Mouse (Mus musculus) subcutaneous adipose tissue, adult 2 months (tissue): ENCODE results near the gene Fam151a. TPM values are rescaled to one million over a fixed set of nuclear protein-coding genes. Genes with fewer than 3 reads are reported as not detected.

Source experiments
- polyA plus RNA-seq: library from polyadenylated mRNA; depleted of rRNA; stranded (reverse); fragments of >200 nt; gene quantifications from 2 replicates; pipeline ENCODE4 v1.2.3, GENCODE M21; 2012; ENCODE audit warnings: low replicate concordance; rRNA removed

The Fam151a gene
- 0.27 and 1.5 TPM in 2 replicates for polyA plus RNA-seq

GRCm38 (mm10) chr4:106733636-106734035 is at the start of gene Fam151a:
TSS of gene Fam151a (plus strand) at chr4:106733889.

GRCm38 (mm10) chr4:106730814-106731213 is 2.9 kb upstream of the Fam151a start, which contains the start of gene Mroh7:
TSS of gene Mroh7 (minus strand) at chr4:106730925.

Other genes with a start within 250 kb of the Fam151a start
- 0.06 TPM in 1 of 2 replicates, not detected in the other for gene Bsnd, start 241.6 kb upstream of the Fam151a start, polyA plus RNA-seq
- 48.7 and 70.3 TPM in 2 replicates for gene Dhcr24, start 172.9 kb upstream of the Fam151a start, polyA plus RNA-seq
- gene Lexm, start 116.6 kb upstream of the Fam151a start, polyA plus RNA-seq: not detected in 2 replicates
- gene Ttc22, start 111.5 kb upstream of the Fam151a start, polyA plus RNA-seq: 1.8 TPM in 1 of 2 replicates, not detected in the other
- 10.8 and 17.0 TPM in 2 replicates for gene Pars2, start 82.8 kb upstream of the Fam151a start, polyA plus RNA-seq
- gene Ttc4, start 54.9 kb upstream of the Fam151a start, polyA plus RNA-seq: 53.7 and 81.7 TPM in 2 replicates
- gene Mroh7, start 3.0 kb upstream of the Fam151a start, polyA plus RNA-seq: 1.0 and 3.9 TPM in 2 replicates
- gene Acot11, start 71.1 kb downstream of the Fam151a start, polyA plus RNA-seq: 13.6 and 15.7 TPM in 2 replicates
- 36.8 and 73.7 TPM in 2 replicates for gene Ssbp3, start 176.8 kb downstream of the Fam151a start, polyA plus RNA-seq